8 mouse cellular contexts compared by ENCODE assay signal in genomic region chr9:119895040-119895721, GRCm38 (mm10). TPM values are rescaled to one million over a fixed set of nuclear protein-coding genes. Genes with fewer than 3 reads are reported as not detected.
A peak's percentile ranks its signal among the peaks of the same experiment; 100 is the strongest.
DNase-seq lines count a peak whose midpoint lies in the region; ATAC-seq and TF ChIP-seq lines count a peak whose summit lies in the region.

No protein-coding gene starts in this region.

- TF ChIP-seq CTCF in cerebellum, adult 2 months (IDR thresholded peaks at IDR 0.05; ENCODE audit: borderline replicate concordance, insufficient read depth, low read depth, low read length), result no peak

- no peaks in the 10 kb centered on the region for H3K36me3 ChIP-seq in forebrain, embryonic 14.5 days (ENCODE audit: control insufficient read depth, insufficient read depth, low read length)
- no peaks in the 10 kb centered on the region for H3K36me3 ChIP-seq in hindbrain, embryonic 16.5 days (ENCODE audit: control insufficient read depth, insufficient read depth, low read length)
- 0 out of 2 replicates have a peak, but pooled peaks cover 2% of the 10 kb centered on the region for H3K36me3 ChIP-seq in liver, embryonic 11.5 days (ENCODE audit: control insufficient read depth, insufficient read depth, low read length)
- no peaks in the 10 kb centered on the region for H3K36me3 ChIP-seq in midbrain, embryonic 15.5 days (replicated peaks)

- ATAC-seq in cerebellum, adult (ENCODE audit: insufficient number of reproducible peaks, low FRiP score, low TSS enrichment), result no peak
- peak; percentile 73 for ATAC-seq in forebrain, embryonic 14.5 days
- peak; percentile 83 for ATAC-seq in hindbrain, embryonic 16.5 days
- ATAC-seq in liver, embryonic 11.5 days (replicated peaks; ENCODE audit: low FRiP score), result peak; percentile 83
- ATAC-seq in midbrain, embryonic 15.5 days (replicated peaks), result peak; percentile 71

- no peak for DNase-seq in cerebellum, adult 2 months
- DNase-seq in R1 (ENCODE audit: low read depth, low spot score), result peak; percentile 56
- DNase-seq in forebrain, embryonic 14.5 days (ENCODE audit: low spot score), result peak; percentile 5
- no peak for DNase-seq in liver, embryonic 11.5 days (ENCODE audit: low spot score)
- DNase-seq in testis, postnatal 14 days (ENCODE audit: low spot score), result peak; percentile 75

- no peaks in the 10 kb centered on the region for H3K27me3 ChIP-seq in cerebellum, adult 2 months (ENCODE audit: control insufficient read depth, insufficient read depth, low read length)
- H3K27me3 ChIP-seq in forebrain, embryonic 14.5 days (replicated peaks; ENCODE audit: control insufficient read depth, insufficient read depth, low read length), result no peaks in the 10 kb centered on the region
- peaks cover 6% of the 10 kb centered on the region; the same call in 1 of the 2 replicates for H3K27me3 ChIP-seq in hindbrain, embryonic 16.5 days (replicated peaks; ENCODE audit: control insufficient read depth, insufficient read depth, low read length)
- H3K27me3 ChIP-seq in liver, embryonic 11.5 days (replicated peaks; ENCODE audit: control insufficient read depth, insufficient read depth, low read length), result no peaks in the 10 kb centered on the region
- H3K27me3 ChIP-seq in midbrain, embryonic 15.5 days (replicated peaks), result peaks cover 6% of the 10 kb centered on the region

- H3K4me3 ChIP-seq in cerebellum, adult 2 months (replicated peaks; ENCODE audit: insufficient read depth, low read depth, low read length), result peak overlapping the region; percentile 98
- H3K4me3 ChIP-seq in forebrain, embryonic 14.5 days (ENCODE audit: low read depth, low read length), result peak overlapping the region; percentile 96
- peak overlapping the region; percentile 87 for H3K4me3 ChIP-seq in hindbrain, embryonic 16.5 days (ENCODE audit: low read length)
- H3K4me3 ChIP-seq in liver, embryonic 11.5 days (ENCODE audit: low read depth, low read length), result peak overlapping the region; percentile 96
- peak overlapping the region; percentile 97 for H3K4me3 ChIP-seq in midbrain, embryonic 15.5 days

- no peaks in the 10 kb centered on the region for H3K9me3 ChIP-seq in forebrain, embryonic 14.5 days (replicated peaks; ENCODE audit: control insufficient read depth, low read length)
- H3K9me3 ChIP-seq in hindbrain, embryonic 16.5 days (ENCODE audit: control insufficient read depth, low read length), result no peaks in the 10 kb centered on the region
- H3K9me3 ChIP-seq in liver, embryonic 11.5 days (ENCODE audit: control insufficient read depth, low read length), result no peaks in the 10 kb centered on the region
- no peaks in the 10 kb centered on the region for H3K9me3 ChIP-seq in midbrain, embryonic 15.5 days

- 1% methylated on average over 70 of the region's 71 CpGs for WGBS in cerebellum, adult 2 months
- WGBS in forebrain, embryonic 14.5 days, result 2% methylated on average over 54 of the region's 71 CpGs
- WGBS in hindbrain, embryonic 16.5 days, result 1% methylated on average over 40 of the region's 71 CpGs
- WGBS in liver, embryonic 11.5 days, result under 1% methylated on average over 43 of the region's 71 CpGs
- 1% methylated on average over 65 of the region's 71 CpGs for WGBS in midbrain, embryonic 15.5 days

- peak overlapping the region; percentile 95 for H3K4me2 ChIP-seq in forebrain, embryonic 14.5 days (ENCODE audit: low read length)
- peak overlapping the region; percentile 94 for H3K4me2 ChIP-seq in hindbrain, embryonic 16.5 days (ENCODE audit: low read length)
- peak overlapping the region; percentile 89 for H3K4me2 ChIP-seq in liver, embryonic 11.5 days
- H3K4me2 ChIP-seq in midbrain, embryonic 15.5 days, result peak overlapping the region; percentile 91

- no peak overlapping the region for H3K27ac ChIP-seq in cerebellum, adult 2 months (ENCODE audit: insufficient read depth, low read length)
- peak overlapping the region; percentile 78 for H3K27ac ChIP-seq in forebrain, embryonic 14.5 days (ENCODE audit: low read depth, low read length)
- H3K27ac ChIP-seq in hindbrain, embryonic 16.5 days (ENCODE audit: low read depth, low read length), result peak overlapping the region; percentile 82
- H3K27ac ChIP-seq in liver, embryonic 11.5 days (ENCODE audit: low read depth, low read length), result peak overlapping the region; percentile 68
- H3K27ac ChIP-seq in midbrain, embryonic 15.5 days, result peak overlapping the region; percentile 86

- H3K4me1 ChIP-seq in cerebellum, adult 2 months (ENCODE audit: control insufficient read depth, insufficient read depth, low read length), result peaks cover 5% of the 10 kb centered on the region
- H3K4me1 ChIP-seq in forebrain, embryonic 14.5 days (ENCODE audit: control insufficient read depth, insufficient read depth, low read length), result peaks cover 7% of the 10 kb centered on the region
- H3K4me1 ChIP-seq in hindbrain, embryonic 16.5 days (ENCODE audit: control insufficient read depth, insufficient read depth, low read depth, low read length), result peaks cover 12% of the 10 kb centered on the region
- H3K4me1 ChIP-seq in liver, embryonic 11.5 days (replicated peaks; ENCODE audit: control insufficient read depth, insufficient read depth, low read length), result peaks cover 8% of the 10 kb centered on the region
- peaks cover 19% of the 10 kb centered on the region for H3K4me1 ChIP-seq in midbrain, embryonic 15.5 days

- peak overlapping the region; percentile 83 for H3K9ac ChIP-seq in forebrain, embryonic 14.5 days (ENCODE audit: low read length)
- H3K9ac ChIP-seq in hindbrain, embryonic 16.5 days (ENCODE audit: low read depth, low read length), result peak overlapping the region; percentile 85
- peak overlapping the region; percentile 83 for H3K9ac ChIP-seq in liver, embryonic 11.5 days (ENCODE audit: low read depth, low read length)
- H3K9ac ChIP-seq in midbrain, embryonic 15.5 days, result peak overlapping the region; percentile 82

- no peak for TF ChIP-seq POLR2A in cerebellum, adult 2 months (IDR thresholded peaks at IDR 0.05; ENCODE audit: borderline replicate concordance, insufficient read depth, low read length)

RNA-seq across cellular contexts. Expression of gene Wdr48, which starts 0.5 kb away (rescaled TPM):
- 60.5 and 69.2 TPM in 2 replicates for polyA plus RNA-seq in cerebellum, adult 2 months (2012; rRNA removed)
- 77.3 TPM in 2 replicates for polyA plus RNA-seq in forebrain, embryonic 14.5 days (2014; fragmentation: Nextera tagmentation; extraction: Ambion mirVana)
- polyA plus RNA-seq in hindbrain, embryonic 16.5 days (2015; fragmentation: Nextera tagmentation; extraction: Ambion mirVana), result 59.2 and 64.6 TPM in 2 replicates
- polyA plus RNA-seq in liver, embryonic 11.5 days (2014; fragmentation: Nextera tagmentation; extraction: Ambion mirVana), result 45.6 and 49.2 TPM in 2 replicates
- 72.0 and 75.3 TPM in 2 replicates for polyA plus RNA-seq in midbrain, embryonic 15.5 days (2015; fragmentation: Nextera tagmentation; extraction: Ambion mirVana)

RNA-seq across cellular contexts. Expression of gene Gorasp1, which starts 42.2 kb away (rescaled TPM):
- polyA plus RNA-seq in cerebellum, adult 2 months (2012; rRNA removed), result 22.1 and 23.6 TPM in 2 replicates
- 23.7 and 34.1 TPM in 2 replicates for polyA plus RNA-seq in forebrain, embryonic 14.5 days (2014; fragmentation: Nextera tagmentation; extraction: Ambion mirVana)
- polyA plus RNA-seq in hindbrain, embryonic 16.5 days (2015; fragmentation: Nextera tagmentation; extraction: Ambion mirVana), result 33.1 and 36.0 TPM in 2 replicates
- 24.7 and 25.0 TPM in 2 replicates for polyA plus RNA-seq in liver, embryonic 11.5 days (2014; fragmentation: Nextera tagmentation; extraction: Ambion mirVana)
- polyA plus RNA-seq in midbrain, embryonic 15.5 days (2015; fragmentation: Nextera tagmentation; extraction: Ambion mirVana), result 32.2 and 33.1 TPM in 2 replicates

RNA-seq across cellular contexts. Expression of gene Ttc21a, which starts 42.2 kb away (rescaled TPM):
- polyA plus RNA-seq in cerebellum, adult 2 months (2012; rRNA removed), result 0.56 and 1.2 TPM in 2 replicates
- 0.29 and 0.74 TPM in 2 replicates for polyA plus RNA-seq in forebrain, embryonic 14.5 days (2014; fragmentation: Nextera tagmentation; extraction: Ambion mirVana)
- polyA plus RNA-seq in hindbrain, embryonic 16.5 days (2015; fragmentation: Nextera tagmentation; extraction: Ambion mirVana), result 1.1 and 1.4 TPM in 2 replicates
- polyA plus RNA-seq in liver, embryonic 11.5 days (2014; fragmentation: Nextera tagmentation; extraction: Ambion mirVana), result 0.14 TPM in 1 of 2 replicates, not detected in the other
- polyA plus RNA-seq in midbrain, embryonic 15.5 days (2015; fragmentation: Nextera tagmentation; extraction: Ambion mirVana), result 1.0 and 1.4 TPM in 2 replicates

Comparison
In these comparisons a context has a peak if more than half of its experiments do, and no peak if none do; other contexts are left out.
1. DNase-seq: peak in R1 (single experiment), forebrain, embryonic 14.5 days (single experiment) and testis, postnatal 14 days (single experiment); none in cerebellum, adult 2 months (0 of 2) and liver, embryonic 11.5 days (single experiment).
2. Peak in every context shown above with its lines, with median percentiles within 50 percentile points of each other: H3K4me3 ChIP-seq, H3K4me2 ChIP-seq and H3K9ac ChIP-seq.